Mouse (Mus musculus): ENCODE measurements around the gene Arhgef3. TPM values are rescaled to one million over a fixed set of nuclear protein-coding genes. Genes with fewer than 3 reads are reported as not detected.

Gene Arhgef3
- polyA plus RNA-seq, 1 experiment from 2014 or later, result 19.9 TPM

- H3K4me2 ChIP-seq, result no peak overlapping the region
- H3K4me3 ChIP-seq, result no peak overlapping the region
- H3K9ac ChIP-seq, result no peak overlapping the region
- ATAC-seq (ENCODE audit: insufficient number of reproducible peaks, low FRiP score, low TSS enrichment, low read depth), result no peak
- no peak overlapping the region for H3K27ac ChIP-seq
- no peaks in the 10 kb centered on the region for H3K9me3 ChIP-seq
- 86% methylated on average over 5 of the region's 5 CpGs for WGBS
- peaks cover 10% of the 10 kb centered on the region; the same call in 1 of the 2 replicates for H3K36me3 ChIP-seq
- H3K4me1 ChIP-seq, result no peaks in the 10 kb centered on the region
- H3K27me3 ChIP-seq, result no peaks in the 10 kb centered on the region
Observed at GRCm38 (mm10) chr14:27383321-27383830, 268.7 kb downstream of the Arhgef3 start.

- Histone ChIP-seq H3K27ac (no peak overlapping the region), H3K4me3 (no peak overlapping the region), H3K36me3 (peaks cover 10% of the 10 kb centered on the region; the same call in 1 of the 2 replicates), H3K27me3 (no peaks in the 10 kb centered on the region), H3K4me1 (no peaks in the 10 kb centered on the region), H3K9ac (no peak overlapping the region), H3K4me2 (no peak overlapping the region), H3K9me3 (no peaks in the 10 kb centered on the region)
- 90% methylated on average over 4 of the region's 4 CpGs for WGBS
- ATAC-seq (ENCODE audit: insufficient number of reproducible peaks, low FRiP score, low TSS enrichment, low read depth), result no peak
Observed at GRCm38 (mm10) chr14:27384143-27384542, 269.4 kb downstream of the Arhgef3 start.

- ATAC-seq (ENCODE audit: insufficient number of reproducible peaks, low FRiP score, low TSS enrichment, low read depth), result no peak
- Histone ChIP-seq H3K9me3 (no peaks in the 10 kb centered on the region), H3K4me3 (no peak overlapping the region), H3K27ac (no peak overlapping the region), H3K9ac (no peak overlapping the region), H3K4me2 (no peak overlapping the region), H3K27me3 (no peaks in the 10 kb centered on the region), H3K36me3 (peaks cover 10% of the 10 kb centered on the region; the same call in 1 of the 2 replicates), H3K4me1 (0 out of 2 replicates have a peak, but pooled peaks cover 2% of the 10 kb centered on the region)
Observed at GRCm38 (mm10) chr14:27388616-27389015, 273.9 kb downstream of the Arhgef3 start.

- H3K4me2 ChIP-seq, result no peak overlapping the region
- WGBS, result 66% methylated on average over 2 of the region's 2 CpGs
- H3K36me3 ChIP-seq, result peaks cover 9% of the 10 kb centered on the region; the same call in 1 of the 2 replicates
Observed at GRCm38 (mm10) chr14:27389722-27390121, 275.0 kb downstream of the Arhgef3 start.

GRCm38 (mm10) chr14:27390663-27391062 lies 276.0 kb downstream of the Arhgef3 start:
- H3K27ac ChIP-seq, result no peak overlapping the region
- H3K9ac ChIP-seq, result no peak overlapping the region
- 0 out of 2 replicates have a peak, but pooled peaks cover 2% of the 10 kb centered on the region for H3K4me1 ChIP-seq
- H3K4me2 ChIP-seq, result no peak overlapping the region
- peaks cover 8% of the 10 kb centered on the region; the same call in 1 of the 2 replicates for H3K36me3 ChIP-seq
- H3K4me3 ChIP-seq, result no peak overlapping the region
- 60% methylated on average over 7 of the region's 7 CpGs for WGBS
- H3K27me3 ChIP-seq, result no peaks in the 10 kb centered on the region
- no peaks in the 10 kb centered on the region for H3K9me3 ChIP-seq
- ATAC-seq (ENCODE audit: insufficient number of reproducible peaks, low FRiP score, low TSS enrichment, low read depth), result no peak

More at GRCm38 (mm10) chr14:27389722-27390121, 275.0 kb downstream of the Arhgef3 start:
- Histone ChIP-seq H3K27ac (no peak overlapping the region), H3K4me3 (no peak overlapping the region), H3K9ac (no peak overlapping the region), H3K27me3 (no peaks in the 10 kb centered on the region), H3K9me3 (no peaks in the 10 kb centered on the region), H3K4me1 (0 out of 2 replicates have a peak, but pooled peaks cover 2% of the 10 kb centered on the region)
- ATAC-seq (ENCODE audit: insufficient number of reproducible peaks, low FRiP score, low TSS enrichment, low read depth), result no peak

- H3K4me2 ChIP-seq, result no peak overlapping the region
- no peak overlapping the region for H3K4me3 ChIP-seq
- H3K9me3 ChIP-seq, result no peaks in the 10 kb centered on the region
- no peaks in the 10 kb centered on the region for H3K27me3 ChIP-seq
- peaks cover 8% of the 10 kb centered on the region; the same call in 1 of the 2 replicates for H3K36me3 ChIP-seq
- no peak overlapping the region for H3K9ac ChIP-seq
- 0 out of 2 replicates have a peak, but pooled peaks cover 2% of the 10 kb centered on the region for H3K4me1 ChIP-seq
- no peak overlapping the region for H3K27ac ChIP-seq
- WGBS, result 77% methylated on average over 9 of the region's 9 CpGs
- ATAC-seq (ENCODE audit: insufficient number of reproducible peaks, low FRiP score, low TSS enrichment, low read depth), result no peak
Observed at GRCm38 (mm10) chr14:27391776-27392308, 277.1 kb downstream of the Arhgef3 start.

GRCm38 (mm10) chr14:27392660-27393059 lies 278.0 kb downstream of the Arhgef3 start:
- WGBS, result 90% methylated on average over 2 of the region's 2 CpGs

GRCm38 (mm10) chr14:27393806-27394205 lies 279.1 kb downstream of the Arhgef3 start:
- no peaks in the 10 kb centered on the region for H3K9me3 ChIP-seq
- ATAC-seq (ENCODE audit: insufficient number of reproducible peaks, low FRiP score, low TSS enrichment, low read depth), result no peak
- H3K4me2 ChIP-seq, result no peak overlapping the region
- 0 out of 2 replicates have a peak, but pooled peaks cover 2% of the 10 kb centered on the region for H3K4me1 ChIP-seq
- H3K9ac ChIP-seq, result no peak overlapping the region
- no peak overlapping the region for H3K4me3 ChIP-seq
- WGBS, result 52% methylated on average over 10 of the region's 10 CpGs
- peaks cover 18% of the 10 kb centered on the region for H3K36me3 ChIP-seq
- H3K27me3 ChIP-seq, result no peaks in the 10 kb centered on the region
- H3K27ac ChIP-seq, result no peak overlapping the region

More at GRCm38 (mm10) chr14:27392660-27393059, 278.0 kb downstream of the Arhgef3 start:
- no peak for ATAC-seq (ENCODE audit: insufficient number of reproducible peaks, low FRiP score, low TSS enrichment, low read depth)
- Histone ChIP-seq H3K9ac (no peak overlapping the region), H3K9me3 (no peaks in the 10 kb centered on the region), H3K4me3 (no peak overlapping the region), H3K27me3 (no peaks in the 10 kb centered on the region), H3K4me1 (0 out of 2 replicates have a peak, but pooled peaks cover 2% of the 10 kb centered on the region), H3K4me2 (no peak overlapping the region), H3K36me3 (peaks cover 10% of the 10 kb centered on the region), H3K27ac (no peak overlapping the region)

- no peak overlapping the region for H3K9ac ChIP-seq
- no peak overlapping the region for H3K27ac ChIP-seq
- WGBS, result 71% methylated on average over 7 of the region's 7 CpGs
- ATAC-seq (ENCODE audit: insufficient number of reproducible peaks, low FRiP score, low TSS enrichment, low read depth), result no peak
- no peaks in the 10 kb centered on the region for H3K4me1 ChIP-seq
- H3K36me3 ChIP-seq, result peaks cover 30% of the 10 kb centered on the region
- no peak overlapping the region for H3K4me3 ChIP-seq
- no peaks in the 10 kb centered on the region for H3K9me3 ChIP-seq
- H3K4me2 ChIP-seq, result no peak overlapping the region
- H3K27me3 ChIP-seq, result no peaks in the 10 kb centered on the region
Observed at GRCm38 (mm10) chr14:27396424-27396823, 281.7 kb downstream of the Arhgef3 start.

GRCm38 (mm10) chr14:27397526-27397925 lies 282.8 kb downstream of the Arhgef3 start:
- WGBS, result 77% methylated on average over 6 of the region's 6 CpGs
- no peak for ATAC-seq (ENCODE audit: insufficient number of reproducible peaks, low FRiP score, low TSS enrichment, low read depth)
- peaks cover 41% of the 10 kb centered on the region for H3K36me3 ChIP-seq

GRCm38 (mm10) chr14:27400495-27400894 lies 285.8 kb downstream of the Arhgef3 start:
- H3K9ac ChIP-seq, result no peak overlapping the region
- H3K4me3 ChIP-seq, result no peak overlapping the region
- 88% methylated on average over 6 of the region's 6 CpGs for WGBS
- H3K27me3 ChIP-seq, result no peaks in the 10 kb centered on the region
- H3K9me3 ChIP-seq, result no peaks in the 10 kb centered on the region
- no peak overlapping the region for H3K27ac ChIP-seq
- H3K36me3 ChIP-seq, result peaks cover 53% of the 10 kb centered on the region
- H3K4me2 ChIP-seq, result no peak overlapping the region
- H3K4me1 ChIP-seq, result no peaks in the 10 kb centered on the region
- no peak for ATAC-seq (ENCODE audit: insufficient number of reproducible peaks, low FRiP score, low TSS enrichment, low read depth)

More at GRCm38 (mm10) chr14:27397526-27397925, 282.8 kb downstream of the Arhgef3 start:
- Histone ChIP-seq H3K27ac (no peak overlapping the region), H3K9me3 (no peaks in the 10 kb centered on the region), H3K4me2 (no peak overlapping the region), H3K4me1 (no peaks in the 10 kb centered on the region), H3K4me3 (no peak overlapping the region), H3K9ac (no peak overlapping the region), H3K27me3 (no peaks in the 10 kb centered on the region)

GRCm38 (mm10) chr14:27401717-27402278 lies 287.1 kb downstream of the Arhgef3 start:
- no peak overlapping the region for H3K4me3 ChIP-seq
- no peak for ATAC-seq (ENCODE audit: insufficient number of reproducible peaks, low FRiP score, low TSS enrichment, low read depth)
- H3K4me2 ChIP-seq, result no peak overlapping the region
- no peaks in the 10 kb centered on the region for H3K9me3 ChIP-seq
- no peak overlapping the region for H3K9ac ChIP-seq
- H3K36me3 ChIP-seq, result peaks cover 53% of the 10 kb centered on the region
- H3K27ac ChIP-seq, result no peak overlapping the region
- H3K27me3 ChIP-seq, result no peaks in the 10 kb centered on the region
- 87% methylated on average over 12 of the region's 12 CpGs for WGBS
- no peaks in the 10 kb centered on the region for H3K4me1 ChIP-seq

All from limb, embryonic 15.5 days (tissue).